Mouse (Mus musculus) olfactory bulb, adult 2 months (tissue): ENCODE data around the gene Auts2.

ENCODE experiments used
- CTCF ChIP-seq: fragments of 200-500 bp; IDR thresholded peaks from 2 replicates; pipeline ENCODE4 v1.5.1; 2012; ENCODE audit warnings: low read depth, mild to moderate bottlenecking, low read length, moderate library complexity; ENCODE audit not compliant: insufficient read depth
- POLR2A ChIP-seq: fragments of 200-500 bp; IDR thresholded peaks from 2 replicates; pipeline ENCODE4 v1.6.1; 2012; ENCODE audit warnings: mild to moderate bottlenecking, low read depth, low read length, moderate library complexity; ENCODE audit not compliant: insufficient read depth

- no peak for TF ChIP-seq CTCF
- no peak for TF ChIP-seq POLR2A
Measured at GRCm38 (mm10) chr5:131585684-131586331, 957.3 kb downstream of the Auts2 start.
